Mouse (Mus musculus) hindbrain, embryonic 12.5 days (tissue): ENCODE measurements at regions not wholly inside any gene's neighbourhood (a gene's known extent, or its start where the extent isn't known, plus 50 kb on each side); places are given as distances from the start of the nearest gene placed in this dataset.

ENCODE experiments used
- ATAC-seq: fragments of 200-750 bp; cut with Nextera tagmentation; 2 replicates; pipeline ENCODE4 v1.8.0; 2017; ENCODE audit warnings: moderate TSS enrichment; ENCODE audit not compliant: low FRiP score
- H3K27ac ChIP-seq: fragments of 300-500 bp; sonication (generic); 2 replicates; pipeline ENCODE4 v1.5.1; 2016; ENCODE audit warnings: mild to moderate bottlenecking
- H3K27me3 ChIP-seq: fragments of 300-500 bp; sonication (generic); 2 replicates; pipeline ENCODE4 v1.6.1; 2016; ENCODE audit warnings: mild to moderate bottlenecking
- H3K36me3 ChIP-seq: fragments of 300-500 bp; sonication (generic); 2 replicates; pipeline ENCODE4 v1.6.1; 2016; ENCODE audit warnings: mild to moderate bottlenecking
- H3K4me1 ChIP-seq: fragments of 300-500 bp; sonication (generic); 2 replicates; pipeline ENCODE4 v1.6.1; 2016
- H3K4me2 ChIP-seq: fragments of 300-500 bp; sonication (generic); replicated peaks from 2 replicates; pipeline ENCODE4 v1.6.1; 2016; ENCODE audit warnings: mild to moderate bottlenecking
- H3K4me3 ChIP-seq: fragments of 300-500 bp; sonication (generic); 2 replicates; pipeline ENCODE4 v1.5.1; 2016; ENCODE audit warnings: mild to moderate bottlenecking
- H3K9ac ChIP-seq: fragments of 300-500 bp; sonication (generic); 2 replicates; pipeline ENCODE4 v1.6.1; 2016; ENCODE audit warnings: mild to moderate bottlenecking, moderate library complexity
- H3K9me3 ChIP-seq: fragments of 300-500 bp; sonication (generic); replicated peaks from 2 replicates; pipeline ENCODE4 v1.6.1; 2016; ENCODE audit warnings: mild to moderate bottlenecking
- WGBS: fragments of 180-500 bp; shearing (Covaris S2); methylation state at CpG from one replicate; pipeline ENCODE4 v1.1.7; 2016; 5-methylcytosine and 5-hydroxymethylcytosine counted together

- Histone ChIP-seq H3K36me3 (no peaks in the 10 kb centered on the region), H3K27ac (no peak overlapping the region), H3K4me2 (no peak overlapping the region), H3K4me1 (no peaks in the 10 kb centered on the region), H3K27me3 (no peaks in the 10 kb centered on the region), H3K9ac (no peak overlapping the region), H3K9me3 (0 out of 2 replicates have a peak, but pooled peaks cover 5% of the 10 kb centered on the region), H3K4me3 (no peak overlapping the region)
- ATAC-seq, result no peak
- 87% methylated on average over 4 of the region's 4 CpGs for WGBS
Measured at GRCm38 (mm10) chr9:68072624-68073023, 232.4 kb downstream of the Vps13c start.

GRCm38 (mm10) chr9:68077329-68077728 lies 237.1 kb downstream of the Vps13c start:
- WGBS, result 82% methylated on average over 2 of the region's 2 CpGs
- no peak for ATAC-seq
- no peaks in the 10 kb centered on the region for H3K4me1 ChIP-seq

GRCm38 (mm10) chr9:68083341-68083740 lies 243.1 kb downstream of the Vps13c start:
- Histone ChIP-seq H3K9ac (no peak overlapping the region), H3K27me3 (no peaks in the 10 kb centered on the region), H3K36me3 (no peaks in the 10 kb centered on the region), H3K4me3 (no peak overlapping the region), H3K4me1 (no peaks in the 10 kb centered on the region), H3K4me2 (no peak overlapping the region), H3K27ac (no peak overlapping the region), H3K9me3 (no peaks in the 10 kb centered on the region)
- ATAC-seq, result no peak
- 88% methylated on average over 4 of the region's 4 CpGs for WGBS

More at GRCm38 (mm10) chr9:68077329-68077728, 237.1 kb downstream of the Vps13c start:
- Histone ChIP-seq H3K9ac (no peak overlapping the region), H3K27ac (no peak overlapping the region), H3K9me3 (0 out of 2 replicates have a peak, but pooled peaks cover 5% of the 10 kb centered on the region), H3K36me3 (no peaks in the 10 kb centered on the region), H3K4me2 (no peak overlapping the region), H3K4me3 (no peak overlapping the region), H3K27me3 (no peaks in the 10 kb centered on the region)

GRCm38 (mm10) chr9:68084966-68085365 lies 244.8 kb downstream of the Vps13c start:
- H3K9me3 ChIP-seq, result no peaks in the 10 kb centered on the region
- no peak overlapping the region for H3K27ac ChIP-seq
- no peaks in the 10 kb centered on the region for H3K4me1 ChIP-seq
- H3K36me3 ChIP-seq, result no peaks in the 10 kb centered on the region
- no peak for ATAC-seq
- H3K27me3 ChIP-seq, result no peaks in the 10 kb centered on the region
- no peak overlapping the region for H3K4me3 ChIP-seq
- 77% methylated on average over 4 of the region's 4 CpGs for WGBS
- H3K9ac ChIP-seq, result no peak overlapping the region
- H3K4me2 ChIP-seq, result no peak overlapping the region

GRCm38 (mm10) chr9:68094561-68094960 lies 254.4 kb downstream of the Vps13c start:
- H3K4me1 ChIP-seq, result no peaks in the 10 kb centered on the region
- H3K36me3 ChIP-seq, result no peaks in the 10 kb centered on the region
- H3K9me3 ChIP-seq, result no peaks in the 10 kb centered on the region
- H3K27ac ChIP-seq, result no peak overlapping the region
- H3K4me2 ChIP-seq, result no peak overlapping the region
- 85% methylated on average over 5 of the region's 5 CpGs for WGBS
- no peaks in the 10 kb centered on the region for H3K27me3 ChIP-seq
- no peak overlapping the region for H3K9ac ChIP-seq
- no peak overlapping the region for H3K4me3 ChIP-seq
- ATAC-seq, result no peak

- H3K4me1 ChIP-seq, result no peaks in the 10 kb centered on the region
- H3K9me3 ChIP-seq, result no peaks in the 10 kb centered on the region
- H3K27ac ChIP-seq, result no peak overlapping the region
- H3K4me2 ChIP-seq, result no peak overlapping the region
- H3K9ac ChIP-seq, result no peak overlapping the region
- no peak for ATAC-seq
- no peak overlapping the region for H3K4me3 ChIP-seq
- H3K36me3 ChIP-seq, result no peaks in the 10 kb centered on the region
- no peaks in the 10 kb centered on the region for H3K27me3 ChIP-seq
- 80% methylated on average over 9 of the region's 9 CpGs for WGBS
Measured at GRCm38 (mm10) chr9:68109841-68110240, 269.6 kb downstream of the Vps13c start.

GRCm38 (mm10) chr9:68115151-68115690 lies 275.0 kb downstream of the Vps13c start:
- no peaks in the 10 kb centered on the region for H3K27me3 ChIP-seq
- H3K9me3 ChIP-seq, result no peaks in the 10 kb centered on the region
- no peaks in the 10 kb centered on the region for H3K4me1 ChIP-seq
- no peak overlapping the region for H3K4me3 ChIP-seq
- no peak overlapping the region for H3K27ac ChIP-seq
- no peaks in the 10 kb centered on the region for H3K36me3 ChIP-seq
- 86% methylated on average over 10 of the region's 10 CpGs for WGBS
- no peak overlapping the region for H3K4me2 ChIP-seq
- no peak overlapping the region for H3K9ac ChIP-seq
- no peak for ATAC-seq

- no peaks in the 10 kb centered on the region for H3K9me3 ChIP-seq
- H3K4me2 ChIP-seq, result no peak overlapping the region
- no peak for ATAC-seq
- no peak overlapping the region for H3K27ac ChIP-seq
- H3K27me3 ChIP-seq, result no peaks in the 10 kb centered on the region
- no peak overlapping the region for H3K9ac ChIP-seq
- H3K4me1 ChIP-seq, result no peaks in the 10 kb centered on the region
- H3K36me3 ChIP-seq, result no peaks in the 10 kb centered on the region
- 75% methylated on average over 10 of the region's 10 CpGs for WGBS
- H3K4me3 ChIP-seq, result no peak overlapping the region
Measured at GRCm38 (mm10) chr9:68116221-68116741, 276.1 kb downstream of the Vps13c start.

- Histone ChIP-seq H3K27ac (no peak overlapping the region), H3K4me2 (no peak overlapping the region), H3K4me1 (no peaks in the 10 kb centered on the region), H3K9ac (no peak overlapping the region), H3K36me3 (no peaks in the 10 kb centered on the region), H3K27me3 (no peaks in the 10 kb centered on the region), H3K4me3 (no peak overlapping the region), H3K9me3 (no peaks in the 10 kb centered on the region)
- ATAC-seq, result no peak
- 67% methylated on average over 2 of the region's 2 CpGs for WGBS
Measured at GRCm38 (mm10) chr9:68118266-68118665, 278.1 kb downstream of the Vps13c start.

- Histone ChIP-seq H3K27ac (no peak overlapping the region), H3K9ac (no peak overlapping the region), H3K27me3 (no peaks in the 10 kb centered on the region), H3K4me1 (no peaks in the 10 kb centered on the region), H3K9me3 (no peaks in the 10 kb centered on the region), H3K4me2 (no peak overlapping the region), H3K36me3 (no peaks in the 10 kb centered on the region), H3K4me3 (no peak overlapping the region)
- WGBS, result 55% methylated on average over 3 of the region's 3 CpGs
- no peak for ATAC-seq
Measured at GRCm38 (mm10) chr9:68122266-68122665, 282.1 kb downstream of the Vps13c start.

GRCm38 (mm10) chr9:68131263-68131662 lies 291.1 kb downstream of the Vps13c start:
- H3K9ac ChIP-seq, result no peak overlapping the region
- no peak overlapping the region for H3K4me3 ChIP-seq
- ATAC-seq, result no peak
- H3K27me3 ChIP-seq, result no peaks in the 10 kb centered on the region
- no peaks in the 10 kb centered on the region for H3K9me3 ChIP-seq
- H3K27ac ChIP-seq, result no peak overlapping the region
- H3K4me2 ChIP-seq, result no peak overlapping the region
- no peaks in the 10 kb centered on the region for H3K36me3 ChIP-seq
- no peaks in the 10 kb centered on the region for H3K4me1 ChIP-seq

- no peak overlapping the region for H3K4me3 ChIP-seq
- H3K27ac ChIP-seq, result no peak overlapping the region
- no peaks in the 10 kb centered on the region for H3K27me3 ChIP-seq
- no peak overlapping the region for H3K4me2 ChIP-seq
- H3K4me1 ChIP-seq, result no peaks in the 10 kb centered on the region
- no peaks in the 10 kb centered on the region for H3K36me3 ChIP-seq
- 51% methylated on average over 2 of the region's 2 CpGs for WGBS
- no peaks in the 10 kb centered on the region for H3K9me3 ChIP-seq
- H3K9ac ChIP-seq, result no peak overlapping the region
- ATAC-seq, result no peak
Measured at GRCm38 (mm10) chr9:68135446-68136050, 295.4 kb downstream of the Vps13c start.
